Mouse (Mus musculus) heart, embryonic 10.5 days (tissue): ENCODE measurements around the gene Gm14851. TPM values are rescaled to one million over a fixed set of nuclear protein-coding genes. Genes with fewer than 3 reads are reported as not detected.
"Not testable (repeated sequence)": the region's sequence is repeated elsewhere in the genome, so short reads cannot be mapped to it uniquely, and the experiment has no call there.

ENCODE experiments used
- DNase-seq: peaks from one replicate; pipeline ENCODE4 v3.0.0-alpha.2; 2017; ENCODE audit warnings: low spot score
- H3K27ac ChIP-seq: fragments of 300-500 bp; sonication (generic); 2 replicates; pipeline ENCODE4 v1.5.1; 2016; ENCODE audit warnings: mild to moderate bottlenecking
- H3K27me3 ChIP-seq: fragments of 300-500 bp; sonication (generic); 2 replicates; pipeline ENCODE4 v1.6.1; 2016; ENCODE audit warnings: mild to moderate bottlenecking; ENCODE audit not compliant: poor library complexity, insufficient read depth, severe bottlenecking
- H3K36me3 ChIP-seq: fragments of 300-500 bp; sonication (generic); 2 replicates; pipeline ENCODE4 v1.6.1; 2016; ENCODE audit warnings: mild to moderate bottlenecking, moderate library complexity
- H3K4me1 ChIP-seq: fragments of 300-500 bp; sonication (generic); 2 replicates; pipeline ENCODE4 v1.6.1; 2016; ENCODE audit warnings: mild to moderate bottlenecking
- H3K4me3 ChIP-seq: fragments of 300-500 bp; sonication (generic); 2 replicates; pipeline ENCODE4 v1.5.1; 2016; ENCODE audit warnings: mild to moderate bottlenecking, moderate library complexity
- H3K9me3 ChIP-seq: fragments of 300-500 bp; sonication (generic); 2 replicates; pipeline ENCODE4 v1.6.1; 2016; ENCODE audit warnings: mild to moderate bottlenecking, moderate library complexity
- WGBS: fragments of 180-500 bp; shearing (Covaris S2); methylation state at CpG from one replicate; pipeline ENCODE4 v1.1.7; 2016; 5-methylcytosine and 5-hydroxymethylcytosine counted together
- polyA plus RNA-seq: library from polyadenylated mRNA; unstranded; fragments of >200 nt; fragmentation: Nextera tagmentation; extraction: Ambion mirVana; gene quantifications from 2 replicates; pipeline ENCODE4 v1.2.1, GENCODE M21; 2016

The Gm14851 gene
- polyA plus RNA-seq: not detected in 2 replicates

DNA sequence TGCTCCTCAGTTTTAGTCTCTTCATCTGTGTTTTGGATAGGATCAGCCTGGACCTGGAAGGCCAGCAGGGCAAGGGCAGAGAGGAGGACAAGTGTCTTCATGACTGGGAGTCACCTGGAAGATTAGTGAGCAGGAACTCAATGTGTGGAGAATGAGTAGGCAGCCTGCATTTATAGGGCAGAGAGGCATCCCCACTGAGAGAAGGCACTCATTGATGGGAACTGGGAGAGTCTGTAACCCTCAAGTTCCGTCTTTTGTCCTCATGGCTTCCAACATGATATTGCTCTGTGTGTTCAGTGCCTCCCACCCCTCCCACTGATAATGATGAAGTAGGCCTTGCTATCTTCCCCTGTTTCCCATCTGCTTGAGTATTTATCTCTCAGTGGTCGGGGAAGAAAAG is at the start of gene Gm14851:
Gm14851 (minus strand) TSS at position 101 of the 400 bp plus-strand sequence.
- H3K27ac ChIP-seq, DNase-seq, H3K9me3 ChIP-seq, H3K27me3 ChIP-seq, H3K4me3 ChIP-seq, H3K36me3 ChIP-seq, H3K4me1 ChIP-seq: not testable (repeated sequence)
- 60% methylated on average over 1 of the region's 2 CpGs for WGBS

DNA sequence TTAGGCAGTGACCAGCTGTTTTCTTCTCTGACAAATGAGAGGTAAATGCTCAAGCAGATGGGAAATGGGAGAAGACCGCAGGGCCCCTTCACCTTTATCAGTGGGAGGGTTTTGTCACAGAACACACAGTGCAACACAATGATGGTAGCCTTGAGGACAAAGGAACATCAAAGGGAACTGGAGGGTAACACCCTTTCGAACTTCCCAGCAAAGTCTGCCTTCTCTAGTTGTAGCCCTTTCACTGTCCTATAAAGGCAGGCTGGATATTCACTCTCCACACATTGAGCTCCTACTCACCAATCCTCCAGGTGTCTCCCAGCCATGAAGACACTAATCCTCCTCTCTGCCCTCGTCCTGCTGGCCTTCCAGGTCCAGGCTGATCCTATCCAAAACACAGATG is 38.5 kb upstream of the Gm14851 start, which contains the start of gene Defa30:
Defa30 (plus strand) TSS at position 301 of the 400 bp plus-strand sequence.
- H3K4me1 ChIP-seq, H3K27me3 ChIP-seq, DNase-seq, H3K36me3 ChIP-seq, H3K4me3 ChIP-seq, H3K9me3 ChIP-seq, H3K27ac ChIP-seq: not testable (repeated sequence)
- 63% methylated on average over 3 of the region's 3 CpGs for WGBS

DNA sequence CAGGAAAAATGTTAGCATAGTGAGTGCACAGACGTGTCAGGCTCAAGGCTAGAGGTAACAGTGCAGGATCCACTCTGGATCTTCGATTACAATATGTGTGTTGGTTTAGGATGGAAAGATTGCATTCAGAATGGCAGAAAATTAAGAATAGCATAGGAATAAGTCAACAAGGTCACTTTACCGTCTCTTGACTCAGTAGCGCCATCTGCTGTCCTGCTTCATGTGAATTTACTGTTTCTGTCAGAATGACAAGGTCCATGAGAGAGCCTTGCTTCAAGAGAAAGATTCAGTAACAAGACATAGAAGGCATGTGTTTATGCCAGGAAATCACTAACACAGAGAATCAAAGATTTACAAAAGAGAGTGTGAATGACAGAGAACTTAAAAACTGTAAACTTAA is 2.7 kb downstream of the Gm14851 start:
- Histone ChIP-seq H3K36me3 (no peaks in the 10 kb centered on the region), H3K4me3 (no peak overlapping the region), H3K4me1 (no peaks in the 10 kb centered on the region), H3K27ac (no peak overlapping the region), H3K9me3 (no peaks in the 10 kb centered on the region), H3K27me3 (no peaks in the 10 kb centered on the region)
- DNase-seq: no peak
- WGBS: 33% methylated on average over 4 of the region's 4 CpGs

DNA sequence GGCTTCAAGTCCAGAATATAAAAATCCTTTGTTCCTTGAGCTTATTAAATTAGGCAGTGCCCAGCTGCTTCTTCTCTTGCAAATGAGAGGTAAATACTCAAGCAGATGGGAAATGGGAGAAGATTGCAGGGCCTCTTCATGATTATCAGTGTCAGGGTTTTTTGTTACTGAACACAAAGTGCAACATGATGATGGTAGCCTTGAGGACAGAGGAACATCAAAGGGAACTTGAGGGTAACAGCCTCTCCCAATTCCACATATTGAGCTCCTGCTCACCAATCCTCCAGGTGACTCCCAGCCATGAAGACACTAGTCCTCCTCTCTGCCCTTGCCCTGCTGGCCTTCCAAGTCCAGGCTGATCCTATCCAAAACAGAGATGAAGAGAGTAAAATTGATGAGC is 11.7 kb downstream of the Gm14851 start, which contains the start of gene Defa25:
Defa25 (plus strand) TSS at position 301 of the 400 bp plus-strand sequence.
- H3K27ac ChIP-seq, H3K9me3 ChIP-seq, H3K27me3 ChIP-seq, DNase-seq, H3K4me3 ChIP-seq, H3K36me3 ChIP-seq, H3K4me1 ChIP-seq: not testable (repeated sequence)

DNA sequence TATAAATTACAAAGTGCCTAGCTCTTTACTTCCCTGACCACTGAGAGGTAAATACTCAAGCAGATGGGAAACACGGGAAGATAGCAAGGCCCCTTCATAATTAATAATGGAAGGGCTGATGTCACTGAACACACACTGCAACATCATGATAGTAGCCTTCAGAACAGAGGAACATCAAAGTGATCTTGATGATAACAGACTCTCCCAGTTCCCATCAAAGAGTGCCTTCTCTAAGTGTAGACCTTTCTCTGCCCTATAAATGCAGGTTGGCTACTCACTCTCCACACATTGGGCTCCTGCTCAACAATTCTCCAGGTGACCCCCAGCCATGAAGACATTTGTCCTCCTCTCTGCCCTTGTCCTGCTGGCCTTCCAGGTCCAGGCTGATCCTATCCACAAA is 31.1 kb downstream of the Gm14851 start, which contains the start of gene Defa35:
Defa35 (plus strand) TSS at position 301 of the 400 bp plus-strand sequence.
- DNase-seq, H3K27me3 ChIP-seq, H3K4me3 ChIP-seq, H3K9me3 ChIP-seq, H3K27ac ChIP-seq, H3K4me1 ChIP-seq, H3K36me3 ChIP-seq: not testable (repeated sequence)
- WGBS: 74% methylated on average over 1 of the region's 1 CpGs

DNA sequence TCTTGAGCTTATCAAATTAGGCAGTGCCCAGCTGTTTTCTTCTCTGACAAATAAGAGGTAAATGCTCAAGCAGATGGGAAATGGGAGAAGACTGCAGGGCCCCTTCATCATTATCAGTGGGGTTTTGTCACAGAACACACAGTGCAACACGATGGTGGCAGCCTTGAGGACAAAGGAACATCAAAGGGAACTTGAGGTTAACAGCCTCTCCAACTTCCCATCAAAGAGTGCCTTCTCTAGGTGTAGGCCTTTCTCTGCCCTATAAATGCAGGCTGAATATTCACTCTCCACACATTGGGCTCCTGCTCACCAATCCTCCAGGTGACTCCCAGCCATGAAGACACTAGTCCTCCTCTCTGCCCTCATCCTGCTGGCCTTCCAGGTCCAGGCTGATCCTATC is 41.1 kb downstream of the Gm14851 start, which contains the start of gene Defa23:
Defa23 (plus strand) TSS at position 301 of the 400 bp plus-strand sequence.
- H3K27me3 ChIP-seq, H3K27ac ChIP-seq, DNase-seq, H3K9me3 ChIP-seq, H3K4me3 ChIP-seq, H3K36me3 ChIP-seq, H3K4me1 ChIP-seq: not testable (repeated sequence)
- WGBS: no CpG with 5 or more reads among the region's 1 CpGs

Other genes starting within 250 kb of the Gm14851 start
- gene Defb33, start 203.4 kb downstream of the Gm14851 start, polyA plus RNA-seq: not detected in 2 replicates
- not detected in 2 replicates for gene Gm15056, start 193.4 kb downstream of the Gm14851 start, polyA plus RNA-seq
- gene Gm6040, start 174.0 kb downstream of the Gm14851 start, polyA plus RNA-seq: not detected in 2 replicates
- not detected in 2 replicates for gene AY761185, start 151.3 kb downstream of the Gm14851 start, polyA plus RNA-seq
- not detected in 2 replicates for gene Defa21, start 70.5 kb downstream of the Gm14851 start, polyA plus RNA-seq
- not detected in 2 replicates for gene Defa23, start 41.0 kb downstream of the Gm14851 start, polyA plus RNA-seq
- not detected in 2 replicates for gene Defa35, start 31.0 kb downstream of the Gm14851 start, polyA plus RNA-seq
- gene Defa25, start 11.6 kb downstream of the Gm14851 start, polyA plus RNA-seq: not detected in 2 replicates
- gene Defa30, start 38.6 kb upstream of the Gm14851 start, polyA plus RNA-seq: not detected in 2 replicates
- gene Defa22, start 66.2 kb upstream of the Gm14851 start, polyA plus RNA-seq: not detected in 2 replicates
- not detected in 2 replicates for gene Defa31, start 95.6 kb upstream of the Gm14851 start, polyA plus RNA-seq
- not detected in 2 replicates for gene Gm15293, start 105.5 kb upstream of the Gm14851 start, polyA plus RNA-seq
- not detected in 2 replicates for gene Gm15292, start 153.7 kb upstream of the Gm14851 start, polyA plus RNA-seq
- not detected in 2 replicates for gene Defa27, start 219.5 kb upstream of the Gm14851 start, polyA plus RNA-seq
- not detected in 2 replicates for gene Defa29, start 231.0 kb upstream of the Gm14851 start, polyA plus RNA-seq